Mouse (Mus musculus) testis, adult 2 months (tissue): ENCODE results near the gene Hpn. TPM values are rescaled to one million over a fixed set of nuclear protein-coding genes. Genes with fewer than 3 reads are reported as not detected.

Experiments
- H3K27ac ChIP-seq: fragments of 200-500 bp; 2 replicates; pipeline ENCODE4 v1.5.1; 2012; ENCODE audit warnings: low read depth, low read length; ENCODE audit not compliant: control insufficient read depth, insufficient read depth
- H3K27me3 ChIP-seq: fragments of 200-500 bp; 2 replicates; pipeline ENCODE4 v1.6.1; 2012; ENCODE audit warnings: mild to moderate bottlenecking, low read length, moderate library complexity; ENCODE audit not compliant: control insufficient read depth, insufficient read depth
- H3K36me3 ChIP-seq: fragments of 200-500 bp; 2 replicates; pipeline ENCODE4 v1.6.1; 2012; ENCODE audit warnings: mild to moderate bottlenecking, low read length; ENCODE audit not compliant: control insufficient read depth, insufficient read depth
- H3K4me1 ChIP-seq: fragments of 200-500 bp; 2 replicates; pipeline ENCODE4 v1.6.1; 2012; ENCODE audit warnings: low read length; ENCODE audit not compliant: control insufficient read depth, insufficient read depth
- H3K4me3 ChIP-seq: fragments of 200-500 bp; 2 replicates; pipeline ENCODE4 v1.5.1; 2012; ENCODE audit warnings: low read depth, mild to moderate bottlenecking, low read length, moderate library complexity, mixed read lengths; ENCODE audit not compliant: control insufficient read depth
- CTCF ChIP-seq: fragments of 200-500 bp; IDR thresholded peaks from 2 replicates; pipeline ENCODE4 v1.5.1; 2012; ENCODE audit warnings: low read depth, mild to moderate bottlenecking, inconsistent platforms, low read length, moderate library complexity; ENCODE audit not compliant: control insufficient read depth, insufficient read depth, insufficient replicate concordance
- POLR2A ChIP-seq: fragments of 200-500 bp; IDR thresholded peaks from 2 replicates; pipeline ENCODE4 v1.6.1; 2012; ENCODE audit warnings: low read depth, mild to moderate bottlenecking, inconsistent platforms, low read length, moderate library complexity; ENCODE audit not compliant: control insufficient read depth
- polyA plus RNA-seq: library from polyadenylated mRNA; depleted of rRNA; stranded (reverse); fragments of >200 nt; gene quantifications from 2 replicates; pipeline ENCODE4 v1.2.3, GENCODE M21; 2012

Gene Hpn
- polyA plus RNA-seq, 1 experiment: 0.73 TPM

GRCm38 (mm10) chr7:31098697-31099611, 16.1 kb downstream of the Hpn start:
- H3K36me3 ChIP-seq: no peaks in the 10 kb centered on the region
- H3K4me1 ChIP-seq: no peaks in the 10 kb centered on the region; the same call in 1 of the 2 replicates
- TF ChIP-seq CTCF (peak; percentile 41; the same call in 1 of the 2 replicates), POLR2A (no peak)

GRCm38 (mm10) chr7:31097583-31098248, 17.4 kb downstream of the Hpn start:
- H3K27me3 ChIP-seq: no peaks in the 10 kb centered on the region
- peak overlapping the region; percentile 73 for H3K4me3 ChIP-seq
- peak; percentile 84 for TF ChIP-seq CTCF
- no peak for TF ChIP-seq POLR2A
- H3K27ac ChIP-seq: no peak overlapping the region
- H3K4me1 ChIP-seq: no peaks in the 10 kb centered on the region; the same call in 1 of the 2 replicates
- H3K36me3 ChIP-seq: no peaks in the 10 kb centered on the region

More at GRCm38 (mm10) chr7:31098697-31099611, 16.1 kb downstream of the Hpn start:
- peak overlapping the region; percentile 54 for H3K4me3 ChIP-seq
- H3K27me3 ChIP-seq: no peaks in the 10 kb centered on the region
- H3K27ac ChIP-seq: no peak overlapping the region

- Histone ChIP-seq H3K27ac (no peak overlapping the region), H3K36me3 (no peaks in the 10 kb centered on the region), H3K4me1 (no peaks in the 10 kb centered on the region; the same call in 1 of the 2 replicates), H3K27me3 (no peaks in the 10 kb centered on the region), H3K4me3 (peak overlapping the region; percentile 4)
- no peak for TF ChIP-seq POLR2A
- no peak for TF ChIP-seq CTCF
Measured at GRCm38 (mm10) chr7:31096892-31097564, 18.1 kb downstream of the Hpn start.

GRCm38 (mm10) chr7:31094774-31095501, 20.2 kb downstream of the Hpn start:
- no peaks in the 10 kb centered on the region; the same call in 1 of the 2 replicates for H3K4me1 ChIP-seq
- TF ChIP-seq CTCF: no peak
- no peak for TF ChIP-seq POLR2A
- H3K27me3 ChIP-seq: no peaks in the 10 kb centered on the region
- H3K27ac ChIP-seq: no peak overlapping the region
- no peaks in the 10 kb centered on the region for H3K36me3 ChIP-seq
- H3K4me3 ChIP-seq: no peak overlapping the region

DNA sequence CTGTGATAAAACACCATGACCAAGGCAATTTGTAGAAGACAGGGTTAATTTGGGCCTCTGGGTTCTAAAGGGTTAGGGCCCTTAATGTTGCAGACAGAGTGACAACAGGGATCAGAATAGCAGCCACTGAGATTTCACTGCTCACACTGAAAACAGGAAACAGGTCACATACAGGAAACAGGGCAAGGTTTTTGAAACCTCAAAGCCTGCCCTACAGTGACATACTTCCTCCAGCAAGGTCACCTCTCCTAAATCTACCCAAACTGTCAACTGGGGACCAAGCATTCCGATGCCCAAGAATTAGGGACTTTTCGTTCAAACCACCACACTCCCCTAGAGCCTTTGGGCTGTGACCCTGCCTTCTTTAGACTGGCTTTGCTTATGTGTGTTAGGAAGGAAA, 25.4 kb downstream of the Hpn start:
- Histone ChIP-seq H3K4me1 (no peaks in the 10 kb centered on the region; the same call in 1 of the 2 replicates), H3K27ac (no peak overlapping the region), H3K4me3 (no peak overlapping the region), H3K36me3 (no peaks in the 10 kb centered on the region), H3K27me3 (no peaks in the 10 kb centered on the region)
- TF ChIP-seq CTCF (no peak), POLR2A (no peak)

DNA sequence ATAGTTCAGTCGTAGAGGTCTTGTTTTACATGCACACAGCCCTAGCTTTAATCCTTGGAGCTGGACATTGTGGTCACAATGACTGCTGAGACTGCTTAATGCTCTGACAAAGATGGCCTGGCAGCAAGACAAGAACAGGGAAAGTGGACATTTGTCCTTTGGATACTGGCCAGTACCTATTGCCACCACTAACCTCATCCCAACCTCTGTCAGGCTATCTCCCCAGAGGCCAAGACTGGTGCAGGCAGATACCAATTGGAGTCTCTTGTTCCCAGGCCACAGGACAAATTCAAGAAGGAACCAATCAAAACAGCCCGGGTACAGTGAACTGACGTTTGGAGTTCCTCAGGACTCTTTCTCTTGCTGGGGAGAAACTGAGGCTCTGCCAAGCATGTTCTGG, 26.9 kb downstream of the Hpn start:
- no peak overlapping the region for H3K27ac ChIP-seq
- TF ChIP-seq POLR2A: no peak
- no peak for TF ChIP-seq CTCF
- H3K4me1 ChIP-seq: peaks cover 1% of the 10 kb centered on the region
- H3K4me3 ChIP-seq: no peak overlapping the region
- no peaks in the 10 kb centered on the region for H3K36me3 ChIP-seq
- H3K27me3 ChIP-seq: no peaks in the 10 kb centered on the region
